Mouse (Mus musculus) spleen, embryonic (tissue): Measurements from ENCODE around the gene AI464131.

Experiments
- CTCF ChIA-PET: fragments of 350-600 bp; sonication (Branson Sonifier 250); formaldehyde crosslinking; loops from one replicate; lab custom pipeline; 2022; lab: Charles Lee

AI464131 gene

DNA sequence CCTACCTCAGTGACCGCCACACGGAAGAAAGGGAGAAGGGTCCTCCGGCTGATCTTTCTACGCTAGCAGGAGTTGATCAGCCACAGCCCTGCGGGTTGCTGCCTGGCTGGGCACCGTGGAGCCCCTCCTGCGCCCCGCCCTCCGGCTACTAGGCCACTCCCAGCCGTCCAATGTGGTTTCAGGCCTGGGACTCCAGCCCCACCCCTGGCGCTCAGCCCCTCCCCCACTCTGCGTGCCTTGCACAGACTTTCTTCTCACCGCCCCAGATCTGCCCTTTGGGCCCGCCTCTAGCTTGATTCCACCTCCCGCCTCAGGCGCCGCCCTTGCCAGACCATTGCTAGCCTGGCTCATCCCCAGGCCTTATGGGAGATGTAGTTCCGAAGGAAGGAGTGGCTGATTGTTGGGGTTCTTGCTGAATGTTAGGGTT is at the start of gene AI464131:
Gene AI464131, minus strand, starts transcription at position 91 of the 427 bp plus-strand sequence.
- CTCF ChIA-PET = no interaction called here

DNA sequence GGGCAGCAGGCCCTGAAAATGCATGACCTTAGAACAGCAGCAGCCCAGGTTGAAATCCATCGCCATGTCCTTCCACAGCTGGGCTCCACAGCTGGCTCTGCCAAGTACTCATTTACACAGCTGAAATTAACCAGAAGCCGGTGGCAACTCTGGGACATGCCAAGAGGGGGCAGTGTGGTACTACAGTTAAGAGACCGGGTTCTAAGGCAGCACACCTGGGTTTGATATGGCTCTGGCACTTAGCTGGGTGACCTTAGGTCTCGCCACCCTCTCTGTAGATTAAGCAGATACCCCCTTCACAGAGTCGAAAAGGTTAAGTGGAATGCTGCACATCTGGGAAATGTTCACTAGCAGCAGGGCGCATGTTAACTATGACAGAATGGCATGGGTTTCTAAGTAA is 49.7 kb upstream of the AI464131 start:
- CTCF ChIA-PET = interaction anchor here (1.9 to 2.0 kb wide), 2 partner anchors 16 to 62 kb away, joined by 5 to 13 read pairs; partner anchors contain the start of genes Dnaic1 and Fam219a

DNA sequence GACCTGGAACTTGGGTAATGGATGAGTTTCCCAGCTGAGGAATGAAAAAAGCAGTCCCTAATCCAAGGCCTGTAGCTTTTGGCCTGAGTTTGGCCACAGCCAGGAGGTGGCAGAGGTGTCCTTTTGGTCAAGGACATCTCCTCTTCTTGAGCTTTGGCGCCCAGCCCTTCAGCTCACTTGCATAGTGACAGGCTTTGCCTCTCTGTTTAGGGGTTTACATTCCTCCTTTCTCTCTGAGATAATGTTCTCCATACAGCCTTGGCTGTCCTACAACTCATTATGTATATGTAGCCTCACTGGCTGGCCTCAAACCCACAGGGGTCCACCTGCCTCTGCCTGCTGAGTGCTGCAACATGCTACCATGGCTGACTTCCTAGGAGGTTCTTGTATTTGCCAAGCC is 44.2 kb upstream of the AI464131 start:
- CTCF ChIA-PET = no interaction called here

DNA sequence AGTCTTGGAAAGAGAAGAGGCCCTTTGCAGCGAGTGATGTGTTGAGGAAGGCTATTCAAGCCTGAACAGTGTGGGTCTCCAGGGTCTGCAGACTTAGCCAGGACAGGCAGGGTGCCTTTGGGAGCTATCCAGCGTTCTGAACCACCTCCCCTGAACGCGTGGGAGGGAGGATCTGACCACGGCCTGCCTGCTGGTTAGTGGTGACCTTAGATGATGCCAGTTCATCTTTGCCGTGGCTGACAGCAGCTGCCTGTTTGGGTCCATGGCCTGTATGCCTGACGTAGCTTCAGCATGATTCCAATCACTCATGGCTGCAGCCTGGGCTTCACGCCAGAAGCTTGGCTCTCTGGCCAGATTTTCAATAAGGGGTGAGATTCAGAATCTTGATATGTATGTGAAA is 43.1 kb upstream of the AI464131 start:
- CTCF ChIA-PET = no interaction called here

DNA sequence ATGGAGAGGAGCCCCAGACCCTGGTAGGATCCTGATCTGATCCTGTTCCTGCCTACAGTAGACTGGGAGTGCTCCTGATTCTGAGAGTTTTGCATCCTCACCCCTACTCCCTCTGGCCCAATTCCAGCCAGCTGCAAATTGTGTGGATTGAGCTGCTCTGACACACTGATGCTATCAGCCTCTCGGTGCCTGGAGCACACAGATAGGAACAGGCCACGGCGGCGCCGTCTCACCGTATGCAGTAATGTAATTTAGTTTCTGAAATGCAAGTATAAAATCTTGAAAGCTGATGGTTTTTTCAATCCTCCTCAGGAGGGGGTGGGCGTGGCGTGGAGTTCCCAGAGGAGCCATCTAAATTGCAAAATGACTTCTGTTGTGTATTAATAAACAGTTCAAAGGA is 39.3 kb upstream of the AI464131 start:
- CTCF ChIA-PET = no interaction called here

DNA sequence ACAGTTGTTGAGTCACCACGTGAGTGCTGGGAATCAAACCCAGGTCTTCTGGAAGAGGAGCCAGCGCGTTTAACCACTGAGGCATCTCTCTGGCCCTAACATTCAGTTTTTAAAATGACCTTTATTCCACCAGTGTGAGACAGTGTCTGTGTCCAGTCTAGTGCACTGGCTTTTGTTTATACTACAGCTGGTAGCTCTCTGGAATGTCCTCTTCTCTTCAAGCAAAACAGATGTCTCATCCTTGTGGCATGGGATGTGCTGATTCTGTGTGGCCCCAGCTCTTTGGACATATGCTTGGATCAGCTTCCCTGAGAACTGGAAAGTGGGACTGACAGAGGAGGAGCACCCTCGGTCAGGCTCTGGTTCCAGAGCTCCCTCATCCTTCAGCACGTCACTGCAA is 32.0 kb upstream of the AI464131 start:
- CTCF ChIA-PET = no interaction called here

DNA sequence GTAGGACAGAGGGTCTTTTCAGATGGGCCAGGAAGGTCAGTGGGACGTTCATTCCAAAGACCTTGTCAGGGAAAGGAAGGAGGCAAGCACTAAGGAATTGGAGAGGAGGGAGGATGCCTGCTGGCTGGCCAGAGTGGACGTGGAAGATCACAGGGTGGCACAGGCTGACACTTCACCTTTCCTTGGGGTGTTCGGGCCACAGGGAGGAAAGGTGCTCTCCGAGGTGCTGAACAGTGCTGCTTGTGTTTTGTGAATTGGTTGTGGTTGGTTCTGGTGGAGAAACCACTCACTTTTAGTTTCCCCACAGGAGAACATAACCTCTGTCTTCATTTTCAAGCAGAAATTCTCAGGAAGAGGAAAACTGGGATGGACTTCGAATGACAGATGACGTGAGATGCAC is 29.5 kb upstream of the AI464131 start:
- CTCF ChIA-PET = no interaction called here

DNA sequence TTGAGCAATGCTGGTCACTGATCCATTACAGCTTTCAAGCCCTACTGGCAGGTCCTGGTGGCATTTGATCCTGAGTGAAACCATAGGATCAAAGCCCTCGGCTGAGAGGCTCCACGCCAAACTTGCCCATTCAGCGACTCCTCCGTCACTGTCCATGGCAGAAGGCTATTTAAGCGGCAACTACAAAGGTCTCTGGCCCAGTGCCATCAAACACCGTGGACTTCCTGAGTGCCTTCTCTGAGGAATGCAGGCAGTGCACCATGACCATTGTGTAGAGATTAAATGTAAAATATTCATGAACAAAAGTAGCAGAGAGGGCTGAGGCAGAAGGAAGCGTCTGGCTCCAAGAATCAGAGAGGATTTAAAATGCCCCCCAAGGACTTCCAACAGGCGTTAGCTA is 25.1 kb upstream of the AI464131 start:
- CTCF ChIA-PET = no interaction called here

DNA sequence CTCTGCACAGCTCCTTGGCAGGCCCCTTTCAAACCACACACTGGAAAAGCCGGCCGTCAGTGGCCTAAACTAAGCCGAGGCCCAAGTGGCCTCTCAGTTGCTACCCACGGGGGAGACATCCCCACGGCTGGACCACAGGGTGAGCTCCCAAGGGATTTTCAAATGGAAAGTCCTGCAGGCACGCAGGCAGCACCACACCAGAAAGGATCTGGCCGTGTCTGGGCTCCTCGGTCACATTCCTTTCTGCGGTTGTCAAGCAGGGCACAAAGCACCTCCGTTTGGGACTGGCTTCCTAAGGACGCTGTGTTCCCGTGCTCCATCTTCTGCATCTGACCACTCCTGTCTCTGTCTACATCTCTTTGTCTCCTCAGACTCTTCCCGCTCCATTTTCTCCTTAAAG is 24.2 kb upstream of the AI464131 start:
- CTCF ChIA-PET = no interaction called here

DNA sequence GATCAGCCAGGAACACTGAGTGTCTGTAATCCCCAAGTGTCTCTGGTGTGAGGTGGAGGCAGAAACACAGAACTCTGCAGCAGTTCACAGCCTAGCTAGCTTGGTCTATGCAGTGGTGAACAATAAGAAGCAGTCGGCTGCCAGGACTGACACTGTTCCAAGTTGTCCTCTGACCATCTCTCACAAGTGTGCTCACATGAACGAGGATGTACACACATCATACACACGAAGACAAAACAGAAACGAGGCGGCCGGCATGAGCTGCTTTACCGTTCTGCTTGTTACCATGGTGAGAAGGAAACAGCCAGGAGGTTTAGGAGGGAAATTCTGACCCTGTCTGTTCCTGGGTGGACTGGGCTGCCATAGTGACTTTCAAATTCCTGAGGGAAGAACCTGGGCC is 23.7 kb upstream of the AI464131 start:
- CTCF ChIA-PET = no interaction called here

DNA sequence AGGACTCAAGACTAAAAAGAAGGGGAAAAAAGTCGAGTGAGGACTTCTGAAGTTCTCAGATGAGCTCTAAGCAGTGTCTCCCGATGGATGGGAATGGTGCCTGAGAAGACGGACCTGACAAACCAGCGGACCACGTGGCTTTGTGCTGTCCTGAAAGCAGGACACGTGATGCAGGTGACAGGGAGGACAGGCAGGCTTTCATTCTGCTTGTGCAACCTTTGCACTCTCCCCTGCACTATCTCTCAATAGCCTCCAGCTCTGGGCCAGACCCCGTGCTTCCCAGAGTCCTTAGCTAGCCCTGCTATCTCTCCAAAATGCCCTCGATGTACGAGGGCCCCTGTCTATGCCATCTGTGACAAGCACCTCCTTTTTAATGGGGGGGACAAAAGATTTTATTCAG is 22.0 kb upstream of the AI464131 start:
- CTCF ChIA-PET = no interaction called here

DNA sequence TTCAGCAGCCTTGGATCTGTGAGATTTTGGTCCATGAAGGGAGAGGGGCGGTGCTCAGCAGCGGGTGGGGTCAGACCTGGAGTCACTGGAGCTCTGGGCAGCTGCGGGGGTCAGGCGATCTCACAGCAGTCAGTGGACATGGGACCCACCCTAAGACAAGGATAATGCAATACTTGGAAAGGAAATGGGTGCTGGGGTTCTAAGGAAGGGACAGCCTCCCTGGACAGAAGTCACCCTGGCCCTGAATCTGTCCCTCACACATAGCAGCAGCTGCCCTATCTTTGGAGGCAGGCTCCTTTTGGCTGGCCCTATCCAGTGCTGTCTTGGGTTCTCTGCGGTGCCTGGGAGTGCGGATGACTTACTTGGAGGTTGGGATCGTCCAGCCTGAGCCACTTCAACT is 21.0 kb upstream of the AI464131 start:
- CTCF ChIA-PET = no interaction called here

DNA sequence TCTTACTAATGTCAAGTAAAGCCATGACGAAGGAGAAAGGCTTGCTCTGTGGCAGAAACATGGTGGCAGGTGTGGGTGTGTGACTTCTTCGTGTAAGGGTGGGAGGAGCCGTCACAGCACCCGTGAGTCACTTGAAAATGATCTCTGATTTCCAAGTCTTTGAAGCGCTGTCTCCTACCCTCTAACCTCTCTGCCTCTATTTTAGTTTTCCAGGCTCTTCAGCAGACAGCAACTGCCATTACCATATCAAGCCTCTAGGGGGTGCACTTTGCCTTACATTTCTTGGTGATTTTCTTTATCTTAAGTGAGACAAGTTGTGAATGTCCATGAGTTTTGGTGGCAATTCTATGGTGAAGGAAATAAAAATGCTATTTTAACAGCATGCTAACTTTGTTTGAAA is 19.9 kb upstream of the AI464131 start:
- CTCF ChIA-PET = interaction anchor here (0.6 kb wide), 1 partner anchor 577 kb away, joined by 3 read pairs; no protein-coding TSS in a partner anchor

DNA sequence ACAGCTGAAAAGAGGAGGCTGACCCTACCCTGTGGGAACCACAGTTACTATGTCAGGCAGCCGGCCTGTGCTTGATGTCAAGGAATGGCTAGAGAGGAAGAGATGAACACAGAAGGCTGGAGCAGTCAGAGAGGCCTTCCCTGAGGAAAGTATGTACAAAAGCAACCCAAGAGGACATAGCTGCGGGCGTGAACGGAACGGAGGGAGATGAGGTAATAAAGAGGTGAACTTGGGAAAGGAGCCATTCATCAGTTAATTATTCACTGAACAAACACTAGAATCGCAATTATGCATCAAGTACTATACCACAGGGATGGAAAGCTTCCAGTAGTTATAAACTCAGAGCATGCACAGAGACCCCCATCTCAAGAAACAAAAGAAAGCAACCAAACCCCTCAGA is 19.3 kb upstream of the AI464131 start:
- CTCF ChIA-PET = no interaction called here

DNA sequence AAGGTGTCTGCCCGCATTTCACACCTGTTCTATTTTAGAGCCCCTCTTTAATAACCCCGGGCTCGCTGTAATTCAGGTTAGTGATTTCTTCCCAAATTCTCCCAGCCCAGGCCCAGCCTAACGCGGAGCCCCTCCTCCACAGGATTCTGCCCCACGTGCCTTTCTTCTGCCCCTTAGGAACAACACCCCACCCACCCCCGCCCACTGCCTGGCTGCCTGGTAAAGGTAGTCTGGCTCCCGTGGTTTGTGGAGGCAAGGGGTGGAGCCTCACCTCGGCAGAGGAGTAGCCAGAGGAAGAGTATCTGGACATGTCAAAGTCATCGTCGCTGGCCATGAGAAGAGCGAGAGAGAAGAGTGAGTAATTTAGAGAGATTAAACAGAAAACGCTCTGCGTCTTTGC is 17.8 kb upstream of the AI464131 start:
- CTCF ChIA-PET = interaction anchor here (0.7 kb wide), 1 partner anchor 12 kb away, joined by 3 read pairs; no protein-coding TSS in a partner anchor

DNA sequence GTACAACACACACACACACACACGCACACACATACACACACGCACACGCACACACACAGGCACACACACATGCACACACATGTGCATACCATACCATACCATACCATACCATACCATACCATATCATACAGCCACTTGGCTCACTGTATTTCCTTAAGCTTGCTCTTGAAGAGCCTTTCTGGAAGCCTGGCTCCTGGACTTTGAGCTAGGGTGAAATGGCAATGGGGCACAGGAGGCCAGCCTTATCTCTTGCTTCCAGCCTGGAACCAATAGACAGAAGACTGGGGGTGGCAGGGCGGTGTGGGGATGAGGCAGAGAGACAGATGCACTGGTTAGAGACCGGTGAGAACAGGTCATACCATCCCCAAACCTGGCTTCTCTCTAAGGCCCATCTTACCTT is 16.3 kb upstream of the AI464131 start:
- CTCF ChIA-PET = no interaction called here

DNA sequence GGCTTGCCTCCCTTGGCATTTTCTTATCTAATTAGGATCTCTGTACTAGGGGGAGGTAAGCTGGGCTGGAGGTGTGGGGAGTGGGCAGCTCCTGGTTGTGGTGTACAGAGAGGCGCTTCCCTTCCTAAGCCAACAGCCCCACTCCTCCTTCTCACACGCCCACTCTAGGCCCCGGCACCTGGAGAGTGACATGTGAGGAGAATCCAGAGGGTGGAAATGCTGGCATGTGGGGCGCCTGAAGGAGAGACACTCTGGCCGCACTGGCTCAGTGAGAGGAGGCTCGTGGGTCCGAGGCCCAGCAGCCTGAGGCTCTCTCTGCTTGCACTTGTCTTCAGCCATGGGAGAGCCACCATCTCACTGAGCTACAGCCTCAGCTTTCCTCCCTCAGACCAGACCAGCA is 15.5 kb upstream of the AI464131 start:
- CTCF ChIA-PET = no interaction called here

DNA sequence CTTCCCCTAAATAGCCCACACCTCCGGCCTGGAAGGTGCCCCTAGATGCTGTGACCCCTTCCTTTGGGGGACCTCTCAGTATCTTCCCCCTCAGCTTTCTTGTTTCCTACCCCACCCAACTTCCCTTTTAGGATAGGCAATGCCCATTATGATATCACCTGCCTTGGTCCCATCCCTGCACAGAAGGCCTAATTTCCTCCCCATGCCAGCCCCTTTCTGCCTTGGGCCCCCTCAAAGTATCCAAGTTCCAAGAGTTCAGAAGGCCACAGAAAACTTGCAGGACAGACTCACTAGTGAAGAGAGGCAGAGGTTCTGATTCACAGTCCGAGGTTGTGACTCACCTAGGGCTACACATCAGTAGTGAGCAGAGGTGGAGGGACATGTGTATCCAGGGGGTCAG is 14.4 kb upstream of the AI464131 start, which contains the start of gene 1110017D15Rik:
Gene 1110017D15Rik, minus strand, starts transcription at position 101 of the 400 bp plus-strand sequence.
- CTCF ChIA-PET = no interaction called here

DNA sequence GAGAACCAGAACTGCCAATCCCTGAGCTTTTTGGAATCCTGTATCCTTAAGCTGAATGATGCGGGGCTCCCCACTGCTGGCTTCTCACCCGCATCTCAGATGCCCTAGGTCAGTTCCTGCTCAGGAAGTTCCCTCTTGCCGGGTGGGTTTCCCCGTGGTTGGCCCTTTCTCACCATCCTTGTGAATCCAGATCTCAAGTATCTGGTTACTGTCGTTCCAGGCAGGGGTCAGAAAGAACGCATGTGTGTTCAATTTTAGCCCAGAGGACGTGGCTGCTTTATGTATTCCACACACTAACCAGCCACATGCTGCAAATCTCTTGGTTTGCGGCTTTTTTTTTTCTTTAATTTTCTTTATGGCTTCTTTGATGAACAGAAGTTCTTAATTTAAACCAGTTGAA is 10.8 kb upstream of the AI464131 start:
- CTCF ChIA-PET = no interaction called here

DNA sequence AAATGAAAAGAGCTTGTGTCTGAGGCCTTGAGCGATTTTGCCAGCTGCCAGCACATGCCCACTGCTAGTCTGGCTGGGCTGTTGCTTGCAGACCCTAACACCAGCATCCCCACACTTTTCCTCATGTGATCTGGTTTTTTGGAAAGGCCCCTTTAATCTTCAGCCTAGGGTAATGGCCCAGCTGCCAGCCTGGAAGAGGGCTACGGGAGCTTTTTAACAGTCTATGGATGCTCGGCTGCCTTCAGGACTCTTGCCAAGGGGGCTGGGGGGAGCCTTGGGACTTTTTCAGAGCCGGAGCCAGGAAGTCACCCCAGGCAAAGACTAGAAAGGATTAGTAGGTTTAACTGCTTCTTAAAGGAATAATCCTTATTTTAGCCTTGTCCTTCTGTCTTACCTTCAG is 10.4 kb upstream of the AI464131 start:
- CTCF ChIA-PET = no interaction called here

DNA sequence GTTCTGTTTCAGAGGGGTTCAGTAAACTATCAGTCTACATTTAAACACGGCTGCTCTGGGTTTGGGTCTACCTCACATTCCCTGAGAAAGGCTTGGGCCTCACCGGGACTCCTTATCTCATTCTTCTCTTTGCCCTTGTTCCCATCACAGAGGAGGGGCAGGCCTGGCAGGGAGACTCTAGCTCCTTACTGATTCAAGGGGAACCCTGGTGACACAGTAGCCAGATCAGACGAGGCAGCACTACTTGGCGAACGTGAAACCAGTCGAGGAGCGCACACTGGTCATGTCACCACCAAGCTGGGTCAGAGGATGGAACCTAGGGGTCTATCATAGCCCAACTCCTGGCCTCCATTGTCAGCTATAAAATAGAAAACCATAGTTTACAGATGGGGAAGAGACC is 5.1 kb upstream of the AI464131 start:
- CTCF ChIA-PET = no interaction called here

DNA sequence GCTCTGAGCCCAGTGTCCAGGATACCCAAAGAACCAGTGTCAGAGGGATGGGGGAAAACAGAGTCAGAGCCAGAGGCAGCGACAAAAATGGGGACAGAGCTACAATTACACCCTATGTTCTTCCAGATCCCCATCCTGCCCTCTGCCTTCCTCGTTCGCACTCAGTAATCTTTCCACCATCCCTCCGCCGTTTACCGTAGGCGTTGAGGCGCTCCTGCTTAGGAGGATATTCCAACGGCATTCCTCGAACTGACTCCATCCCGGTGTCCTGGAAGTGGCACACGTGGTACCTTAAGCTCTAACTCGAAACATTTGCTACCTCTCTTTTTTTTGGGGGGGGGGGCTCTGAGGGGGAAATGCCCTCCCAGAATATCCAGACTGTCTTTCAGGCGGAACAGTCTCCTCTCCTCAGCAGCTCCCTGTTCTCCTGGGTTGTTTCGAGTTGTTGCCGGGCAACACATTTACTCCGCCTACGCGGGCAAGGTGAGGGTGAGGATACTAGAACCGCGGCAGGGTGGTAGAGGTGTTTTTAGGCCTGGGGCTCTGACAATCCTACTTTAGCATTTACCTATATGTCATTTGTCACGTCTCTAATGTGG is 4.5 kb upstream of the AI464131 start:
- CTCF ChIA-PET = no interaction called here

DNA sequence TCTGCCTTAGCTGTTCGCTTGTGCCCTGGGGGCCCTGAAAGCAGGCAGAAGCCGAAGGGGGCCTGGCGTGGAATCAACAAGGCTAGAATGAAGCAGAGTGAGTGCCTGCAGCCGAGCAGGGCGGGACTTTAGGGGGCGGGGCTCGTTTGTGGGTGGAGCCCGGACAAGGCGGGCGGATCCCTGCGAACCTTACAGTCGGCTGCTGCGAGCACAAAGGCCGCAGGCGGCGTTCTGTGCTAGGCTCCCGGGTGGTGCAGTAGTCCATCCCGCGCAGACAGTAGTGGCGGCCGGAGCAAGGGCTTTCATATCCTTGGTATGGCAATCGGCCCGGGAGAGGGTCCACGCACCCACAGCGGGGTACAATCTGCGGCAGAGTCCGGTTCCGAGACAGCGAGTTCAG is 4.0 kb upstream of the AI464131 start:
- CTCF ChIA-PET = no interaction called here

DNA sequence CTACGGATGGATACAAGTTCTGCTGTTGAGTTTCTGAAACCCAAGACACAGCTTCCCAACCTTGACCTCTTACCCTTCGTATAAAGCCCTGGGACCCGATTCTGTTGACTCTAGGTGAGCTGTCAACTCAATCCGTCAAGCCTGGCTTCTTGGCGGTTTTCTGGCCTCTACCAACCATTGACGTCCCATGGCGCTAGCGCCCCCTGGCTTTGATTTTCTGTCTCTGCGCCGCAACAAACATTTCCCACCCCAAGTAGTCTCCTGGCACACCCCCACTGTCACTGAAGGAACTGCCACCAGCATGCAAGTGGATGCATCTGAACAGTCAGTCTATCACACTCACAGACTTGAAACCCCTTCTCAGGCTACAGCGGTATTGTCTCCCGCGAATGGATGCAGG is 3.3 kb upstream of the AI464131 start:
- CTCF ChIA-PET = no interaction called here
